Mouse (Mus musculus) CH12.LX (cell line): ENCODE results near the gene Nab2. TPM values are rescaled to one million over a fixed set of nuclear protein-coding genes. Genes with fewer than 3 reads are reported as not detected.

ENCODE experiments used
- DNase-seq: peaks from one replicate; pipeline ENCODE4 v3.0.0-alpha.2; 2013; ENCODE audit errors: extremely low read depth
- H3K27ac ChIP-seq: 2 replicates; pipeline ENCODE4 v1.5.1; 2012; ENCODE audit warnings: low read depth, mild to moderate bottlenecking, control low read depth, moderate library complexity; ENCODE audit not compliant: insufficient read depth
- H3K27me3 ChIP-seq: replicated peaks from 2 replicates; pipeline ENCODE3; 2012; ENCODE audit warnings: inconsistent platforms
- H3K36me3 ChIP-seq, 2 experiments: replicated peaks in 1 of 2; 2 replicates each; pipeline versions ENCODE3 to v1.6.1; 2012; ENCODE audit warnings: inconsistent platforms in 1 of 2, low read length in 1 of 2, mild to moderate bottlenecking in 1 of 2, mixed read lengths in 1 of 2, moderate library complexity in 1 of 2; ENCODE audit not compliant: control insufficient read depth in 1 of 2, insufficient read depth in 1 of 2
- H3K4me1 ChIP-seq, 2 experiments: 2 replicates each; pipeline ENCODE4 v1.6.1; 2012; ENCODE audit warnings: inconsistent platforms in 1 of 2, moderate library complexity in 1 of 2; ENCODE audit not compliant: insufficient read depth in 2 of 2, control insufficient read depth in 1 of 2
- H3K4me2 ChIP-seq: 2 replicates; pipeline ENCODE4 v1.6.1; 2012; ENCODE audit warnings: low read depth, mild to moderate bottlenecking, control low read depth; ENCODE audit not compliant: poor library complexity, insufficient read depth, severe bottlenecking
- H3K4me3 ChIP-seq, 3 experiments: fragments of 150-350 bp in 1 of 3; sonication (generic) in 1 of 3; replicated peaks in 1 of 3; 2 replicates each; pipeline versions ENCODE3 to v1.5.1; 2011 to 2012; ENCODE audit warnings: low read depth in 2 of 3, low read length in 2 of 3, mild to moderate bottlenecking in 2 of 3, moderate library complexity in 2 of 3, control low read depth in 1 of 3, improper control_type of control experiment in 1 of 3, inconsistent platforms in 1 of 3, mixed read lengths in 1 of 3; ENCODE audit not compliant: poor library complexity in 1 of 3
- H3K79me2 ChIP-seq: replicated peaks from 2 replicates; pipeline ENCODE4 v1.6.1; 2012; ENCODE audit warnings: mild to moderate bottlenecking, moderate library complexity; ENCODE audit not compliant: control insufficient read depth, poor library complexity, insufficient read depth, severe bottlenecking; ENCODE audit errors: extremely low read depth
- H3K9ac ChIP-seq: 2 replicates; pipeline ENCODE4 v1.6.1; 2012; ENCODE audit warnings: low read depth, mild to moderate bottlenecking, control low read depth, moderate library complexity; ENCODE audit not compliant: insufficient read depth
- H3K9me3 ChIP-seq: replicated peaks from 2 replicates; pipeline ENCODE3; 2012; ENCODE audit warnings: low read length, inconsistent platforms, mixed read lengths
- BHLHE40 ChIP-seq: IDR thresholded peaks from 2 replicates; pipeline ENCODE4 v1.6.1; 2011; ENCODE audit warnings: mild to moderate bottlenecking, low read depth, low read length, improper control_type of control experiment
- CHD1 ChIP-seq: IDR thresholded peaks from 2 replicates; pipeline ENCODE4 v1.6.1; 2012; ENCODE audit warnings: low read depth, low read length, improper control_type of control experiment, inconsistent platforms
- CHD2 ChIP-seq: IDR thresholded peaks from 2 replicates; pipeline ENCODE4 v1.6.1; 2011; ENCODE audit warnings: low read length, improper control_type of control experiment
- CTCF ChIP-seq, 2 experiments: IDR thresholded peaks in 1 of 2; conservative IDR thresholded peaks in 1 of 2; 2 replicates each; pipeline ENCODE4 v1.5.1; 2011 to 2012; ENCODE audit warnings: low read depth in 2 of 2, low read length in 2 of 2, improper control_type of control experiment in 1 of 2, inconsistent platforms in 1 of 2, mild to moderate bottlenecking in 1 of 2, moderate library complexity in 1 of 2
- E2F4 ChIP-seq: IDR thresholded peaks from 2 replicates; pipeline ENCODE4 v1.6.1; 2011; ENCODE audit warnings: low read depth, low read length, improper control_type of control experiment; ENCODE audit not compliant: insufficient replicate concordance
- EP300 ChIP-seq: IDR thresholded peaks from 2 replicates; pipeline ENCODE4 v1.6.1; 2011; ENCODE audit warnings: low read length, improper control_type of control experiment
- ETS1 ChIP-seq: conservative IDR thresholded peaks from 2 replicates; pipeline ENCODE4 v1.6.1; 2012; ENCODE audit warnings: low read depth, mild to moderate bottlenecking, inconsistent platforms, low read length, improper control_type of control experiment, moderate library complexity
- HCFC1 ChIP-seq: IDR thresholded peaks from 2 replicates; pipeline ENCODE4 v1.6.1; 2012; ENCODE audit warnings: low read depth, mild to moderate bottlenecking, inconsistent platforms, low read length, improper control_type of control experiment
- JUN ChIP-seq: IDR thresholded peaks from 2 replicates; pipeline ENCODE4 v1.6.1; 2011; ENCODE audit warnings: low read depth, mild to moderate bottlenecking, low read length, improper control_type of control experiment, moderate library complexity; ENCODE audit not compliant: insufficient read depth
- MAFK ChIP-seq: IDR thresholded peaks from 2 replicates; pipeline ENCODE4 v1.6.1; 2011; ENCODE audit warnings: low read length, improper control_type of control experiment; ENCODE audit not compliant: insufficient replicate concordance
- MEF2A ChIP-seq: IDR thresholded peaks from 2 replicates; pipeline ENCODE4 v1.6.1; 2014; ENCODE audit warnings: low read depth, mild to moderate bottlenecking, inconsistent platforms, low read length, improper control_type of control experiment, borderline replicate concordance
- MXI1 ChIP-seq: IDR thresholded peaks from 2 replicates; pipeline ENCODE4 v1.6.1; 2011; ENCODE audit warnings: mild to moderate bottlenecking, low read depth, low read length, improper control_type of control experiment
- MYC ChIP-seq: IDR thresholded peaks from 2 replicates; pipeline ENCODE4 v1.6.1; 2011; ENCODE audit warnings: low read depth, mild to moderate bottlenecking, improper control_type of control experiment, low read length
- NELFE ChIP-seq: IDR thresholded peaks from 2 replicates; pipeline ENCODE4 v1.6.1; 2011; ENCODE audit warnings: low read depth, low read length, improper control_type of control experiment
- NRF1 ChIP-seq: IDR thresholded peaks from 2 replicates; pipeline ENCODE4 v1.6.1; 2014; ENCODE audit warnings: low read depth, mild to moderate bottlenecking, inconsistent platforms, low read length, improper control_type of control experiment, moderate library complexity
- PAX5 ChIP-seq: IDR thresholded peaks from 2 replicates; pipeline ENCODE4 v1.6.1; 2012; ENCODE audit warnings: low read length, inconsistent platforms, mixed read lengths
- POLR2AphosphoS2 ChIP-seq: IDR thresholded peaks from 2 replicates; pipeline ENCODE4 v1.6.1; 2011; ENCODE audit warnings: low read depth, low read length, improper control_type of control experiment
- RAD21 ChIP-seq: IDR thresholded peaks from 2 replicates; pipeline ENCODE4 v1.6.1; 2011; ENCODE audit warnings: low read depth, mild to moderate bottlenecking, low read length, improper control_type of control experiment, moderate library complexity
- SIN3A ChIP-seq: IDR thresholded peaks from 2 replicates; pipeline ENCODE4 v1.6.1; 2012; ENCODE audit warnings: low read length, improper control_type of control experiment, inconsistent platforms
- TCF12 ChIP-seq: IDR thresholded peaks from 2 replicates; pipeline ENCODE4 v1.6.1; 2014; ENCODE audit warnings: low read depth, mild to moderate bottlenecking, inconsistent platforms, low read length, improper control_type of control experiment
- UBTF ChIP-seq: IDR thresholded peaks from 2 replicates; pipeline ENCODE4 v1.6.1; 2012; ENCODE audit warnings: low read depth, mild to moderate bottlenecking, inconsistent platforms, low read length, improper control_type of control experiment, moderate library complexity
- USF1 ChIP-seq: IDR thresholded peaks from 2 replicates; pipeline ENCODE4 v1.6.1; 2014; ENCODE audit warnings: low read depth, mild to moderate bottlenecking, inconsistent platforms, low read length, improper control_type of control experiment
- ZC3H11A ChIP-seq: IDR thresholded peaks from 2 replicates; pipeline ENCODE4 v1.6.1; 2012; ENCODE audit warnings: low read depth, mild to moderate bottlenecking, inconsistent platforms, low read length, improper control_type of control experiment
- ZKSCAN1 ChIP-seq: IDR thresholded peaks from 2 replicates; pipeline ENCODE4 v1.6.1; 2012; ENCODE audit warnings: low read depth, inconsistent platforms, low read length, improper control_type of control experiment, borderline replicate concordance
- ZMIZ1 ChIP-seq: IDR thresholded peaks from 2 replicates; pipeline ENCODE4 v1.6.1; 2012; ENCODE audit warnings: low read depth, mild to moderate bottlenecking, inconsistent platforms, low read length, improper control_type of control experiment
- ZNF384 ChIP-seq: IDR thresholded peaks from 2 replicates; pipeline ENCODE4 v1.6.1; 2012; ENCODE audit warnings: low read depth, low read length, improper control_type of control experiment, inconsistent platforms
- dilution Hi-C: fragments of 300-500 bp; cut with MboI; formaldehyde crosslinking; loops from 2 replicates; pipeline ENCODE4 v1.14.3; 2020; ENCODE audit warnings: low sequenced_read_pairs; ENCODE audit not compliant: extremely low pct_unique_long_range_greater_than_20kb, extremely low pct_ligation_motif_present
- in situ Hi-C: fragments of 300-500 bp; cut with MboI; formaldehyde crosslinking; loops from 3 replicates; pipeline ENCODE4 v1.14.3; 2019; ENCODE audit warnings: low sequenced_read_pairs, low pct_ligation_motif_present, low pct_unique_long_range_greater_than_20kb, mixed read lengths
- polyA plus RNA-seq: library from polyadenylated mRNA; unstranded; fragments of >175 nt; gene quantifications from 2 replicates; pipeline ENCODE4 v1.2.1, GENCODE M21; 2012; ENCODE audit warnings: low read depth; ENCODE audit not compliant: insufficient read length
- total RNA-seq, 2 experiments: library from RNA; depleted of rRNA; stranded (reverse); fragments of 300-350 nt in 1 of 2; fragments of >200 nt in 1 of 2; gene quantifications; 2 replicates each; pipeline ENCODE4 v1.2.3; 2012 to 2014

Nab2 gene
- total and polyA plus RNA-seq, 3 experiments = 8.1 to 10.0 (median 9.2) TPM

GRCm38 (mm10) chr10:127679881-127680280 lies 11.5 kb upstream of the Nab2 start:
- Histone ChIP-seq H3K36me3 (peaks cover 0 to 16% of the 10 kb centered on the region in 2 experiments), H3K4me1 (peaks cover 4 to 32% of the 10 kb centered on the region in 2 experiments; a peak in 2 of 4 replicates), H3K27ac (no peak overlapping the region), H3K9ac (no peak overlapping the region), H3K27me3 (no peaks in the 10 kb centered on the region), H3K79me2 (peaks cover 7% of the 10 kb centered on the region), H3K9me3 (no peaks in the 10 kb centered on the region), H3K4me2 (no peak overlapping the region), H3K4me3 (no peak overlapping the region)
- DNase-seq = no peak
- TF ChIP-seq POLR2AphosphoS2 = no peak
- TF ChIP-seq BHLHE40 = no peak
- TF ChIP-seq HCFC1 = no peak
- no peak for TF ChIP-seq TCF12
- no peak for TF ChIP-seq ZNF384
- no peak for TF ChIP-seq PAX5
- no peak for TF ChIP-seq UBTF
- TF ChIP-seq MEF2A = no peak
- TF ChIP-seq CHD2 = no peak
- TF ChIP-seq USF1 = no peak
- TF ChIP-seq E2F4 = no peak
- no peak for TF ChIP-seq MYC
- no peak for TF ChIP-seq ZKSCAN1
- no peak for TF ChIP-seq SIN3A
- TF ChIP-seq EP300 = no peak
- TF ChIP-seq ZC3H11A = no peak
- TF ChIP-seq MAFK = no peak
- TF ChIP-seq ETS1 = no peak
- dilution Hi-C loops = no loop called here
- in situ Hi-C loops = loop anchor here (10.0 kb wide), 1 partner anchor 55 kb away; the partner anchor contains the start of gene Zbtb39

- peaks cover 0 to 16% of the 10 kb centered on the region in 2 experiments for H3K36me3 ChIP-seq
- dilution Hi-C loops = no loop called here
- H3K4me1 ChIP-seq = peaks cover 4 to 32% of the 10 kb centered on the region in 2 experiments; a peak in 2 of 4 replicates
- no peaks in the 10 kb centered on the region for H3K9me3 ChIP-seq
- TF ChIP-seq CTCF (conservative IDR thresholded peaks at IDR 0.05 in 1 of 2, IDR thresholded peaks at IDR 0.05 in 1 of 2; ENCODE audit: low read depth in 2 of 2, low read length in 2 of 2) = no peak
- no peak for TF ChIP-seq ZMIZ1
- TF ChIP-seq EP300 = no peak
- TF ChIP-seq NELFE = no peak
- TF ChIP-seq MXI1 = no peak
- TF ChIP-seq JUN = no peak
- TF ChIP-seq NRF1 = no peak
- TF ChIP-seq MEF2A = no peak
- TF ChIP-seq PAX5 = no peak
- TF ChIP-seq MYC = no peak
- no peak for TF ChIP-seq RAD21
- no peak for TF ChIP-seq ETS1
- TF ChIP-seq HCFC1 = no peak
- no peak for TF ChIP-seq CHD1
- H3K4me2 ChIP-seq = no peak overlapping the region
- no peak overlapping the region for H3K27ac ChIP-seq
- no peak overlapping the region for H3K4me3 ChIP-seq
- H3K27me3 ChIP-seq = no peaks in the 10 kb centered on the region
- in situ Hi-C loops = loop anchor here (10.0 kb wide), 1 partner anchor 56 kb away; the partner anchor contains the start of gene Zbtb39
- H3K79me2 ChIP-seq = peaks cover 7% of the 10 kb centered on the region
- H3K9ac ChIP-seq = no peak overlapping the region
- no peak for DNase-seq
Measured at GRCm38 (mm10) chr10:127679208-127679607, 10.8 kb upstream of the Nab2 start.
